Mouse (Mus musculus) layer of hippocampus, postnatal 10 days (tissue): ENCODE measurements around the gene Braf. TPM values are rescaled to one million over a fixed set of nuclear protein-coding genes. Genes with fewer than 3 reads are reported as not detected.

Experiments
- DNase-seq, 2 experiments: peaks; one replicate each; pipeline ENCODE4 v3.0.0; 2021; ENCODE audit warnings: low spot score in 2 of 2
- total RNA-seq, 2 experiments: library from RNA; stranded (reverse); gene quantifications; 2 replicates each; pipeline ENCODE4 v1.2.3; 2021

Gene Braf
- total RNA-seq, 2 experiments from 2014 or later: 85.5 to 88.4 TPM

GRCm38 (mm10) chr6:39607365-39607764 is 117.9 kb downstream of the Braf start:
- DNase-seq: no peak

GRCm38 (mm10) chr6:39606862-39607261 is 118.4 kb downstream of the Braf start:
- DNase-seq: no peak

GRCm38 (mm10) chr6:39606056-39606455 is 119.2 kb downstream of the Braf start:
- DNase-seq: no peak

- no peak for DNase-seq
Observed at GRCm38 (mm10) chr6:39604565-39604964, 120.7 kb downstream of the Braf start.

- DNase-seq: no peak
Observed at GRCm38 (mm10) chr6:39601828-39602227, 123.4 kb downstream of the Braf start.

- DNase-seq: no peak
Observed at GRCm38 (mm10) chr6:39600851-39601250, 124.4 kb downstream of the Braf start.

GRCm38 (mm10) chr6:39592401-39593214 is 132.7 kb downstream of the Braf start, which contains the start of gene Ndufb2:
TSS of gene Ndufb2 (plus strand) at chr6:39592574.
- peak; percentile 94 to 95 for DNase-seq

- DNase-seq: no peak
Observed at GRCm38 (mm10) chr6:39591481-39591880, 133.8 kb downstream of the Braf start.

- DNase-seq: no peak
Observed at GRCm38 (mm10) chr6:39585517-39585916, 139.7 kb downstream of the Braf start, which contains the start of gene Gm42420. TSS of gene Gm42420 (plus strand) at chr6:39585753.

GRCm38 (mm10) chr6:39581087-39581784 is 144.0 kb downstream of the Braf start:
- no peak for DNase-seq

GRCm38 (mm10) chr6:39580558-39580957 is 144.7 kb downstream of the Braf start:
- no peak for DNase-seq

- DNase-seq: no peak
Observed at GRCm38 (mm10) chr6:39579552-39579951, 145.7 kb downstream of the Braf start.

GRCm38 (mm10) chr6:39574951-39575350 is 150.3 kb downstream of the Braf start:
- no peak for DNase-seq

GRCm38 (mm10) chr6:39574555-39574869 is 150.8 kb downstream of the Braf start:
- DNase-seq: no peak

- peak; percentile 65 to 80 for DNase-seq
Observed at GRCm38 (mm10) chr6:39573791-39574554, 151.3 kb downstream of the Braf start, which contains the start of gene Adck2. TSS of gene Adck2 (plus strand) at chr6:39573873.

GRCm38 (mm10) chr6:39570426-39570825 is 154.8 kb downstream of the Braf start:
- DNase-seq: no peak

GRCm38 (mm10) chr6:39567528-39567927 is 157.7 kb downstream of the Braf start:
- DNase-seq: peak in 1 of 2 experiments; percentile 45

- DNase-seq: peak; percentile 82 to 88
Observed at GRCm38 (mm10) chr6:39562166-39563015, 162.9 kb downstream of the Braf start.

GRCm38 (mm10) chr6:39559276-39559939 is 165.9 kb downstream of the Braf start:
- DNase-seq: no peak

GRCm38 (mm10) chr6:39557723-39558261 is 167.5 kb downstream of the Braf start, which contains the start of gene Dennd2a:
TSS of gene Dennd2a (minus strand) at chr6:39557867.
- DNase-seq: peak; percentile 89 to 94
